9 mouse cellular contexts compared by ENCODE assay signal in the genomic region with DNA sequence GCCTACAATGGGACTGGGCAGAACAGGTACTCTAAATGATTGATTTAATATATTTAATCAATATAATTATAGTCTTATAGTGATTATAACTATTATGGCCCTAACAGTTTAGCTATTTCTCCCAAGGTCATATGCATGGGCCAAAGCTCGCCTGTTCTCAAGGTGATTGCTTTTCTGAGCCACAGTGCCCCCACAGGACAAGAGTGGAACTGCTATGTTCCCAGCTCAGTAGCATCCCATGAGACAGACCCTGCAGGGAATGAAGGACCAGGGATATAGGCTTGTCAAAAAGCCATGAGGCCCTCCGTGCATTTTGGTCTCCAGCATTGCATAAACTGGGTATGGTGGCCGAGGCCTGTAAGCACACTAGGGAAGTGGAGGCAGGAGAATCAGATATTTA. TPM values are rescaled to one million over a fixed set of nuclear protein-coding genes. Genes with fewer than 3 reads are reported as not detected.
DNase-seq lines count a peak whose midpoint lies in the region; ATAC-seq and TF ChIP-seq lines count a peak whose summit lies in the region.
"Had no signal": no experiment of that assay in that cellular context is flagged by ENCODE, and none has a peak within 500 bp of the region (broad histone marks: within the 10 kb centered on the region; RNA-seq: fewer than 3 reads in every experiment).

No protein-coding gene starts in this region.

- TF ChIP-seq POLR2A in embryonic fibroblast, embryonic 13.5 days (IDR thresholded peaks at IDR 0.05; ENCODE audit: low read depth, low read length), result no peak

- H3K36me3 ChIP-seq in heart, postnatal 0 days (replicated peaks; ENCODE audit: control insufficient read depth, insufficient read depth, low read length), result no peaks in the 10 kb centered on the region
- H3K36me3 ChIP-seq in stomach, postnatal 0 days (ENCODE audit: control insufficient read depth, insufficient read depth, low read length), result no peaks in the 10 kb centered on the region
- H3K36me3 ChIP-seq: heart, embryonic 15.5 days had no signal

- H3K4me1 ChIP-seq in embryonic fibroblast, embryonic 13.5 days (ENCODE audit: control insufficient read depth, insufficient read depth, low read length), result no peaks in the 10 kb centered on the region
- no peaks in the 10 kb centered on the region; the same call in 1 of the 2 replicates for H3K4me1 ChIP-seq in heart, postnatal 0 days (ENCODE audit: control insufficient read depth, insufficient read depth)
- no peaks in the 10 kb centered on the region for H3K4me1 ChIP-seq in stomach, postnatal 0 days (replicated peaks; ENCODE audit: control insufficient read depth, insufficient read depth)

- peak; percentile 80; the same call in 1 of the 2 replicates for TF ChIP-seq CTCF in embryonic fibroblast, embryonic 13.5 days (IDR thresholded peaks at IDR 0.05; ENCODE audit: borderline replicate concordance, insufficient read depth, low read length)
- TF ChIP-seq CTCF in heart, postnatal 0 days (IDR thresholded peaks at IDR 0.05; ENCODE audit: low read depth), result peak; percentile 86
- TF ChIP-seq CTCF in stomach, postnatal 0 days (IDR thresholded peaks at IDR 0.05; ENCODE audit: low read depth), result peak; percentile 87

- 24% methylated on average over 3 of the region's 3 CpGs for WGBS in heart, postnatal 0 days
- WGBS in stomach, postnatal 0 days, result 27% methylated on average over 3 of the region's 3 CpGs

- no peak overlapping the region for H3K27ac ChIP-seq in embryonic fibroblast, embryonic 13.5 days (ENCODE audit: insufficient read depth, low read length)
- H3K27ac ChIP-seq in heart, postnatal 0 days (ENCODE audit: low read depth), result no peak overlapping the region
- no peak overlapping the region for H3K27ac ChIP-seq in stomach, postnatal 0 days (replicated peaks)
- H3K27ac ChIP-seq: heart, embryonic 15.5 days had no signal

- TF ChIP-seq EP300 in heart, postnatal 0 days (IDR thresholded peaks at IDR 0.05; ENCODE audit: low read depth), result no peak
- no peak for TF ChIP-seq EP300 in stomach, postnatal 0 days (optimal IDR thresholded peaks at IDR 0.05)

- H3K27me3 ChIP-seq in heart, postnatal 0 days (ENCODE audit: control insufficient read depth, insufficient read depth, low read length), result peaks cover 39% of the 10 kb centered on the region
- peaks cover 2% of the 10 kb centered on the region; the same call in 1 of the 2 replicates for H3K27me3 ChIP-seq in stomach, postnatal 0 days (ENCODE audit: control insufficient read depth, insufficient read depth, low read length)

- H3K4me3 ChIP-seq in embryonic fibroblast, embryonic 13.5 days (ENCODE audit: insufficient read depth, low read length), result no peak overlapping the region
- H3K4me3 ChIP-seq in heart, postnatal 0 days (ENCODE audit: low read depth, low read length), result no peak overlapping the region
- H3K4me3 ChIP-seq in stomach, postnatal 0 days (ENCODE audit: low read depth, low read length), result no peak overlapping the region
- H3K4me3 ChIP-seq: heart, embryonic 15.5 days had no signal

- no peak overlapping the region for H3K9ac ChIP-seq in heart, postnatal 0 days (replicated peaks; ENCODE audit: low read depth, low read length)
- no peak overlapping the region for H3K9ac ChIP-seq in stomach, postnatal 0 days (ENCODE audit: low read length)
- H3K9ac ChIP-seq: heart, embryonic 15.5 days had no signal

- no peaks in the 10 kb centered on the region for H3K9me3 ChIP-seq in heart, postnatal 0 days (replicated peaks; ENCODE audit: control insufficient read depth, low read length)
- H3K9me3 ChIP-seq in stomach, postnatal 0 days (ENCODE audit: control insufficient read depth, low read length), result no peaks in the 10 kb centered on the region
- H3K9me3 ChIP-seq: heart, embryonic 15.5 days had no signal

- no peak overlapping the region for H3K4me2 ChIP-seq in heart, postnatal 0 days (ENCODE audit: low read depth, low read length)
- H3K4me2 ChIP-seq in stomach, postnatal 0 days (replicated peaks; ENCODE audit: low read depth), result no peak overlapping the region
- H3K4me2 ChIP-seq: heart, embryonic 15.5 days had no signal

- DNase-seq in cerebellum, adult 18-20 months, result peak; percentile 38 to 39
- DNase-seq in adrenal gland, postnatal 36 days, result peak; percentile 45 to 71
- peak; percentile 60 for DNase-seq in heart, postnatal 0 days (ENCODE audit: low spot score)
- DNase-seq in layer of hippocampus, postnatal 14 days (ENCODE audit: low spot score in 2 of 2), result peak; percentile 50 to 61
- DNase-seq in stomach, postnatal 0 days (ENCODE audit: low spot score), result peak; percentile 72

- no peak for ATAC-seq in cerebellum, adult (ENCODE audit: insufficient number of reproducible peaks, low FRiP score, low TSS enrichment)
- ATAC-seq in heart, postnatal 0 days (ENCODE audit: insufficient read depth, low read depth), result 0 out of 2 replicates have a peak, but pooled peaks have one; percentile 59
- peak; percentile 75 for ATAC-seq in megakaryocyte-erythroid progenitor cell, adult 5-6 weeks (replicated peaks; ENCODE audit: low FRiP score, low TSS enrichment, poor library complexity, severe bottlenecking)
- ATAC-seq in stomach, postnatal 0 days (ENCODE audit: low FRiP score, low TSS enrichment), result peak; percentile 61; the same call in 1 of the 2 replicates

RNA-seq across cellular contexts. Expression of a gene that starts 3.1 kb away (rescaled TPM):
- total RNA-seq in adrenal gland, postnatal 36 days (2021), result 1 to 10 TPM; 1.8 to 3.2 TPM
- 18.1 and 45.3 TPM in 2 replicates for polyA plus RNA-seq in embryonic fibroblast, embryonic 13.5 days (2011; ENCODE audit: insufficient read length, low read depth, missing spikeins)
- 3.8 and 4.8 TPM in 2 replicates for total RNA-seq in heart, postnatal 0 days (2014; rRNA removed; ENCODE audit: low replicate concordance)
- 3.6 and 3.8 TPM in 2 replicates for polyA plus RNA-seq in heart, postnatal 0 days (2015; fragmentation: Nextera tagmentation; extraction: Ambion mirVana)
- total RNA-seq in layer of hippocampus, postnatal 14 days (2021), result 10 to 100 TPM; 10.3 to 12.4 TPM
- not detected in 2 replicates for total RNA-seq in megakaryocyte-erythroid progenitor cell, adult 5-6 weeks (2014; fragmentation: Nextera tagmentation)
- total RNA-seq in megakaryocyte-erythroid progenitor cell, adult 5-6 weeks (2017), result not detected in 2 replicates
- 1.6 and 2.0 TPM in 2 replicates for polyA plus RNA-seq in stomach, postnatal 0 days (2015; fragmentation: Nextera tagmentation; extraction: Ambion mirVana)
